Mouse (Mus musculus) megakaryocyte progenitor cell, adult 5-6 weeks (primary cell): ENCODE data around the gene Krtap10-10. TPM values are rescaled to one million over a fixed set of nuclear protein-coding genes. Genes with fewer than 3 reads are reported as not detected.
"Not testable (repeated sequence)": the region's sequence is repeated elsewhere in the genome, so short reads cannot be mapped to it uniquely, and the experiment has no call there.

Experiments used
- ATAC-seq: replicated peaks from 2 replicates; pipeline ENCODE4 v1.8.0; 2016; ENCODE audit warnings: mild to moderate bottlenecking, moderate TSS enrichment, inconsistent platforms; ENCODE audit not compliant: poor library complexity
- total RNA-seq, 2 experiments: library from RNA; stranded (forward) in 1 of 2; stranded (reverse) in 1 of 2; fragments of 157-497, 149-512 nt in 1 of 2; fragments of 200-1000 nt in 1 of 2; gene quantifications; 2 replicates each; pipeline versions ENCODE4 v1.2.3 to v1.2.4; 2015 to 2017

The Krtap10-10 gene
- not detected in 2 replicates for total RNA-seq (2015)
- not detected in 2 replicates for total RNA-seq (2017)

DNA sequence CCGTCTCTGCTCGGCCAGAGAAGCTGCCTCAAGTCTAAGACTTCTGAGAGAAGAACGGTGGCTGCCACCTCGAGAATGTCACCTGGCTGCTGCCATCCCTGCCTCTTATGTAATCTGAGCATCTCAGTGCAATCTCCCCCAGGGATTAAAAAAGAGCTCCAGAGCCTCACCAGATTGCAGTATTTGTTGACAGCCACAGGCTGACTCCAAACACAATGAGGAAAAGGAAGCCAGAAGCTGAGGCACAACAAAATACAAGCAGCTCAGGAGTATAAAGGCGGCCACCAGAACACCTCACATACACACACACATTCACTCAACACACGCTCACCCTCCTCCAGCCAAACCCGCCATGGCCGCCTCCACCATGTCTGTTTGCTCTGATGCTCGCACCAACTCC is at the start of gene Krtap10-10:
Gene Krtap10-10 (plus strand): TSS at position 301 of the 400 bp plus-strand sequence.
- no peak for ATAC-seq

DNA sequence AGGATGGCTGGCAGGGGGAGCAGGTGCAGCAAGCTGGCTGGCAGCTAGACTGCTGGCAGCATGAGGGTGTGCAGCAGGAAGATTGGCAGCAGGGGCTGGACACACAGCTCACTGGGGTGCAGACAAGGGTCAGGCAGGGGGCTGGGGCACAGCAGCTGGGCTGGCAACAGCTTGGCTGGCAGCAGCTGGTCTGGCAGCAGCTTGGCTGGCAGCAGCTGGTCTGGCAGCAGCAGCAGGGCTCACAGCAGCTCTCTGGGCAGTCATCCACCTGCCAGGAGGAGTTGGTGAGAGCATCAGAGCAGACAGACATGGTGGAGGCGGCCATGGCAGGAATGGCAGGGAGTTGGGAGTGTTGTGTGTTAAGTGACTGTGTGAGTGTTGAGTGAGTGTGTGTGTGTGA is 47.9 kb upstream of the Krtap10-10 start, which contains the start of gene Gm7137:
Gene Gm7137 (minus strand): TSS at position 325 of the 400 bp plus-strand sequence.
- ATAC-seq: not testable (repeated sequence)

DNA sequence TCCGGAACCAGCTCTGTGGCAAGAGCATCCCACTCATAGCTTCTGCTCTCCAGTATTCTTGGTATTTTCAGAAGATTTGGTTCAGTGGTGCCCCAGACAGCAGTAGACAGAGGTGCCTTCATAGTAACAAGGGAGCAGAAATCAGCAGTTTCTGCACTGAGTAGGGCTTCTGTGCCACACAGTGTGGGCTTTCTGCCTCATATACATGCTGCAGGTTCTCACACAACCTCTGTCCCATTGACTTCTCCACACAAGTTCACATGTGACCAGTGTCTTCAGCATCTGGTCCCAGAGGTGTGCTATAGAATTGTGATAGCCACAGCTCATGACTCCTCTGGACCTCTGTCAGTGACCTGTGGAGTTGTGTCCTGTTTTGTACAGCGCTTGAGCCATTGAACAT is 47.1 kb upstream of the Krtap10-10 start:
- ATAC-seq: no peak

DNA sequence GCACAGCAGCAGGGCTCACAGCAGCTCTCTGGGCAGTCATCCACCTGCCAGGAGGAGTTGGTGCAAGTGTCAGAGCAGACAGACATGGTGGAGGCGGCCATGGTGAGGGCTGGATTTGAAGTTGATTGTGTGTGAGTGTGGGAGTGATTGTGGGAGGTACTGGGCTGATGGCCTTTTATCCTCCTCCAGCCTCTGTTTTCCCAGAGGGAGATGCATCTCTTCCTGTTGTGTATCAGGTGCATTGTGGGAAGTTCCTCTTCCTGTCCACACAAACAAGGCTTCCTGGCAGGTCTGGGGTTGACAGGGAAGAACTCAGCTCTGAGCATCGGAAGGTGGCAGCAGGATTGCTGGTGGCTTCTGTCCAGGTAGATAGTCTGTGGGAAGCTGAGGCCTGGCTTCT is 40.8 kb upstream of the Krtap10-10 start, which contains the start of gene Gm9639:
Gene Gm9639 (minus strand): TSS at position 101 of the 400 bp plus-strand sequence.
- no peak for ATAC-seq

DNA sequence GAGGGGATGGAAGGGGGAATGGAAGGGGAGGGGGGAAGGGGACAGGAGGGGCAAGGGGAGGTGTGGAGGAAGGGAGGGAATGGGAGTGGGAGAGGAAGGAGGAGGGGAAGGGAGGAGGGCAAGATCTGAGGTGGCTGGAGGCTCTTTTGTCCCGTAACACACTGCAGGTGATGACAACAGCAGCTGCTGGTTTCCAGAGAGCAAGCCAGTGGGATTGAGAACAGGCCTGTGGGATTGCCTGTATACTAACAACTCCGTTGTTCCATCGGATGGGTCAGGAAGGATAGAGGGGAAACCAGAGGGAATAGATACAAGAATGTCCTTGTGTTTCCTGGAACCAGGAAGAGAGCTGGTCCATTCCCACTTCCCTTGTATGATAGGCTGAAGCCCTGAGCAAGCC is 38.1 kb upstream of the Krtap10-10 start:
- ATAC-seq: no peak

DNA sequence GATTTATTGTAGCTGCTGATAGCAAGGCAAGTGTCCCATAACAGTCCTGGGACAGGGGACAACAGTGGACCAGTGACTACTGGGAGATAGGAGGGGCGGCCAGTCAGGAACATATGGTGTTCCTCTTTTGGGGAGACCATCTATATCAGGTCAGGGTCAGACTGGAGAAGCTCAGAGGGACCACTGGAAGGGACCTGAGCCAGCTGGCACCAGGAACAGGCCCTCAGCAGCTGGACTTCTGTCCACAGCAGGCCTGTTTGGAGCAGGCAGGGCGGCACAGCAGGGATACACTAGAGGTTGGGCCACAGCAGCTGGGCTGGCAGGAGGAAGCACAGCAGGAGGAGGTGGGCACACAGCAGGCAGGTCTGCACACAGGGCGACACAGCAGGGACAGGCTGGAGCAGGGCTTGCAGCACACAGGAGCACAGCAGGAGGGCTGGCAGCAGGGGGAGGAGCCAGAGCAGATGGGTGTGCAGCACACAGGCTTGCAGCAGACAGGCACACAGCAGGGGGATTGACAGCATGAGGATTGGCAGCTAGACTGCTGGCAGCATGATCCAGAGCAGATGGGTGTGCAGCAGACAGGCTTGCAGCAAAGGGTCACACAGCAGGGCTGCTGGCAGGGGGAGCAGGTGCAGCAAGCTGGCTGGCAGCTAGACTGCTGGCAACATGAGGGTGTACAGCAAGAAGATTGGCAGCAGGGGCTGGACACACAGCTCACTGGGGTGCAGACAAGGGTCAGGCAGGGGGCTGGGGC is 37.4 kb upstream of the Krtap10-10 start:
- ATAC-seq: not testable (repeated sequence)

DNA sequence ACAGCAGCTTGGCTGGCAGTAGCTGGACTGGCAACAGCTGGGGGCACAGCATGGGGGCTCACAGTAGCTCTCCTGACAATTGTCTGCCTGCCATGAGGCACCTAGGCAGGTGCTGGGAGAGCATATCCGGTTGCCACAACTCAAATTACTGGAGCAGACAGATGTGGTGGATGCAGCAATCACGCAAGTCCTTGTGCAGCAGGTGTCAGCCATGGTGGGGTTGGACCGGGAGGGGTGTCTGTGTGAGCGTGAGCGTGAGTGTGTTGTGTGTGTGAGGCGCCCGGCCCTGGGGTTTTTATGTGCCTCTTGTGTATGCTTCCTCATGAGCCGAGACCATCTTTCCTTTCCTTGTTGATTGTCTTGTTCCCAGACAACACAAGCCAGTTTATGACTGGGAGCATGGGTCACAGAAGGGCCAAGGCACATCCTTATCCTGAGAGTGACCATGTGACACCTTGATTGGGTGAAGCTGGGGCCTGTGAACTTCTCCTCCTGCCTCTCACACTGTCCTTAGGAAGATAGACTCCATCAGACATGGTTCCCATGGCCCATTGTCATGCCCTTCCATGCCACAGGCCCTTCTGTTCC is 36.7 kb upstream of the Krtap10-10 start, which contains the start of gene Gm19668:
Gene Gm19668 (minus strand): TSS at position 213 of the 588 bp plus-strand sequence.
- ATAC-seq: no peak

DNA sequence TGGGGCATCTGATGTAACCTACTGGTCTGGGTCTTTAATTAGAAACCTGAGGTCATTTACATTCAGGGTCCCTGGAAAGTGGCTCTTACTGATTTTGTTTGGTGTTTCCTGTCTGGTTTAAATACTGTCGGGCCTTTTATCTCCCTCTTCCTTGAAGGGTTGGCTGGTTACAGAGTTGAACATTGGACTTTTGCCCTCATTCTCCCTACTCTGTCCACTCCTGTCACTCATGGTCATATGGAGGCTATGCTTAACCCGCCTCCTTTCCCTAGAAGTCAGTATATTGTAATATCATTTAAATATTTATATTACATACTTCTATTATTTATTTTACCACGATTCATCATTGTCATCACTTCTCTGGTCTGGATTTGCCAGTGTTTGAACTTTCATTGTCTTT is 31.7 kb upstream of the Krtap10-10 start:
- no peak for ATAC-seq

DNA sequence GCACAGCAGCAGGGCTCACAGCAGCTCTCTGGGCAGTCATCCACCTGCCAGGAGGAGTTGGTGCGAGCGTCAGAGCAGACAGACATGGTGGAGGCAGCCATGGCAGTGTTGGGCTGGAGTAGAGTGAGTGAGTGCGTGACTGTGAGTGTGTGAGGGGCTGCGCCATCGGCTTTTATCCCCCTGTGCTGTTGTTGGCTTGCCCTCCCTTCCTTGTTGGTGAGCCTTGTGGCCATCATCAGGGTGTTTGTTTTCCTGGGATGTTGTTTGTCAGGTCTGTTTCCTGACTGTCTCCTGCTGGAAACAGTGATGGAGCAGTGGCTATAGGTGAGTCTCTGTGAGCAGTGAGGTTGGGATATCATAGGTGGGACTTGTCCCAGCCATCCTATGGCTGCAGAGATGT is 24.0 kb upstream of the Krtap10-10 start, which contains the start of gene Gm9507:
Gene Gm9507 (minus strand): TSS at position 101 of the 400 bp plus-strand sequence.
- no peak for ATAC-seq

DNA sequence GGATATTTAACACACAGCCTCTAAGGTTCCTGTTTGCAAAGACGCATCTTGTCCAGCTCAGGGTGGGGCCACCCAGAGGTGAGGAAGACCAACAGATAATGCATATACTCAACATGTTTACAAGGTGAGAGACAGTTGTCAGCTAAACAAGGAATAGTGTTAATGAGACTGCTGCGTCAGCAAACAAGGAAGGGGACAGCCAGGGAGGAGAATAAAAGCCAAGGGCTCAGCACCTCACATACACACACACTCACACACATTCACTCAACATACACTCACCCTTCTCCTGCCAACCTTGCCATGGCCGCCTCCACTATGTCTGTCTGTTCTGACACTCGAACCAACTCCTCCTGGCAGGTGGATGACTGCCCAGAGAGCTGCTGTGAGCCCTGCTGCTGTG is 21.4 kb upstream of the Krtap10-10 start, which contains the start of gene Gm2696:
Gene Gm2696 (plus strand): TSS at position 301 of the 400 bp plus-strand sequence.
- ATAC-seq: no peak

DNA sequence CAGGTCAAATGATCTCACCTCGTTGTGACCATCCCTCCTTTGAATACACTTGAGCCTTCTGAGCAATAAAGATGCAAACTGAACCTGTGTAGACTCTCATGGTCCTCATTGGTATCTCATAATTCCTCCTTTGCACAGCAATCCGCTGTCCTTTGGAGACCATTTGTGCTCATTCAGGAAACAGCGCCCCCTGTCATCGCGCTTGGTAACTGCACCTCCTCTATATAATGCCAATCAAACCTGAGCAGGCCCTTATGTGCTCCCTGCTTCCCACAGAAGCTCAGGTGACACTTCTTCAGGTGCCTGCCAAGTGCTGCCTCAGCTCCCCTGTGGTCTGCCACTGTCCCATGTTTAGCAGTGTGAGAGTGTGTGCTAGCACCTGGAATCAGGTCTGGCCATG is 20.2 kb upstream of the Krtap10-10 start:
- 0 out of 2 replicates have a peak, but pooled peaks have one; percentile 37 for ATAC-seq

DNA sequence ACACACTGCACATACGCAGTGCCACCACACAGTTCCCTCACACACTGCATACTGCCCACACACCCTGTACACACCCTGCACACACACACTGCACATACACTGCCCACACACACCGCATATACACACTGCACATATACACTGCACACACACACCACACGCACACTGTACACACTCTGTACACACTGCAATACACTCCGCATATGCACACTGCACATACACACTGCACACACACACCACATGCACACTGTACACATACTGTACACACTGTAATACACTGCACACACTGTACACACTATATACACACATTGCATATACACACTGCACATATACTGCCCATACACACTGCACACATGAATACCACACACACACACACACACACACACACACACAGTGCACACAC is 17.2 kb upstream of the Krtap10-10 start:
- no peak for ATAC-seq

DNA sequence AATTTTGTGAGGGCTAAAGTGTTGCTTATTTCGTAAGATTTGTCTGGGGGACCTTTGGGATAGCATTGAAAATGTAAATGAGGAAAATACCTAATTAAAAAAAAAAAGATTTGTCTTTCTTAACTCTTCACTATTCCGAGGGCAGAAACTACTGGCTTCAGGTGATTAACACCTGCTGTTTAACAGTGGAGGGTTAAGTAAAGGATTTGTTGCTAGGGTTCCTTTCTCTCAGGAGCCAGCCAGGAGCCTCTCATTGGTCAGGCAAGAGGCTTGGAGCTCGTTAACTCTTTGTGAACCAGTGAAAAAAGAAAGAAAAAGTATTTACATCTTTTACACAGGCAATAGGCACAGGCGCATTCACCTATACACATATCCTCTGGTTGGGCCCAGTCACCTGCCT is 16.5 kb upstream of the Krtap10-10 start:
- ATAC-seq: no peak

DNA sequence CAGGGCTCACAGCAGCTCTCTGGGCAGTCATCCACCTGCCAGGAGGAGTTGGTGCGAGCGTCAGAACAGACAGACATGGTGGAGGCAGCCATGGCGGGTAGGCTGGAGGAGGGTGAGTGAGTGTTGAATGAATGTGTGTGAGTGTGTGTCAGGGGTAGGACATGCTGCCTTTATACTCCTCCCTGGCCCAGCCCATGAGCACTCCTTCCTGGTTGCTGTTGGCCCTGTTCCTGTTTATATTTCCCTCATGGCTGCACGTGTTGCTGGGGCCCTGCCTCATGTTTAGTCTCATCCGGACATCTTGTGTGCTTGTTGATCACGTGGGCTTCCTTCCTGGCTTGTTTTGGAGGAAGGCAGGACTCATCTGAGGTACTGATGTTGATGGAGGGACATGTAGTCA is 8.8 kb upstream of the Krtap10-10 start, which contains the start of gene Krtap10-4:
Gene Krtap10-4 (minus strand): TSS at position 145 of the 400 bp plus-strand sequence.
- no peak for ATAC-seq

DNA sequence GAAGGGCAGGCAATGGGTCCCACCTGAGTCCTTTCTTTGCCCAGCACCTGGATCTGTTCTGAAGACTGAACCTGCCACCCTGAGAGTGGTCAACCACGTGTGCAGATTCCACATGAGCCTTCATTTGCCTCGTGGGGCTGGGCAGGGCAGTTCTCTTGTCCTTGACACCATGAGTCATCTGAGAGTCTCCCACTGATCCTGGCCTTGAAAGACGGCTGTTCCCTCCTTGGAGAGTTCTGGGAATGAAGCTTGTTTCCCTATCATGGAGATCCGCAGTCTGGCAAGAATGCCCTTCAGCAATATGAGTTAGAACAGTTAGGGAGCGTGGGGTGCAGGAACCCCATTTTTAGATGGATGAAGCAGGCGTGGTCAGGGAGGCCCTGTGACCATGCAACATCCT is 3.3 kb downstream of the Krtap10-10 start:
- no peak for ATAC-seq

DNA sequence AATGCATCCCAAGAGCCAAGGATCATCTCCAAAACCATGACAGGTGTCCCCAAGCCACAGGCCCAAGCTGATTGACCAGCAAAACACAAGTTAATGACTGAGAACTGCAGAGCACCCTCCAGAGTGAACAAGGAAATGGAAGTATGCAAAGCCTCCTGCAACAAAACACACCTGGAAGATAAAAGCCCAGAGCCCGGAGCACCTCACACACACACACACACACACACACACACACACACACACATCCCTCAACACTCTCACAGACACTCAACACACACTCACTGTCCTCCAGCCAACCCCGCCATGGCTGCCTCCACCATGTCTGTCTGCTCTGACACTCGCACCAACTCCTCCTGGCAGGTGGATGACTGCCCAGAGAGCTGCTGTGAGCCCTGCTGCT is 10.8 kb downstream of the Krtap10-10 start, which contains the start of gene Gm36176:
Gene Gm36176 (plus strand): TSS at position 301 of the 400 bp plus-strand sequence.
- ATAC-seq: no peak

DNA sequence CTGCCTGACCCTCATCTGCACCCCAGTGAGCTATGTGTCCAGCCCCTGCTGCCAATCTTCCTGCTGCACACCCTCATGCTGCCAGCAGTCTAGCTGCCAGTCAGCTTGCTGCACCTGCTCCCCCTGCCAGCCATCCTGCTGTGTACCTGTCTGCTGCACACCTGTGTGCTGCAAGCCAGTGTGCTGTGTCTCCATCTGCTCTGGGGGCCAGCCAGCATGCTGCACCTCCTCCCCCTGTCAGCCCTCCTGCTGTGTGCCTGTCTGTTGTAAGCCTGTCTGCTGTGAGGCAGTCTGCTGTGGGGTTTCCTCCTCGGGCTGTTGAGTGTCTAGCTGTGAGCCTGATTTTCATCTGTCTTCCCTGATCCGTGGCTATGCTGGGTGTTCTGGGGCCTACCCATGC is 11.2 kb downstream of the Krtap10-10 start:
- ATAC-seq: no peak

DNA sequence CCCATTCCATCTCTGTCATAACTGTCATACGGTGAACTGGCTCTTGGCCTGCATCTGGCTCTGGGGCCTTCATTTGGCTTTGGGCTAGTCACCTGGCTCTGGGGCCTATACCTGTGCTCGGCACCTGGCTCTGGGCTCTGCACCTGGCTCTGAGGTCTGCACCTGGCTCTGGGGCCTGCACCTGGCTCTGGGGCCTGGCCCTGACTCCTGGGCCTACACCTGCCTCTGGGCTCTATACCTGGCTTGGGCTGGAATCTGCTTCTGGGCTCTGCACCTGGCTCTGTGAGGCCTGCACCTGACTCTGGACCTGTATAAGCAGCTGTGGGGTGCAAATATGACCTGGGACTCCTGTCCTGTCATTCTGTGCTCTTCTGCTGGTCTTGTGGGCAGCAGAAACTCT is 11.8 kb downstream of the Krtap10-10 start:
- ATAC-seq: no peak

DNA sequence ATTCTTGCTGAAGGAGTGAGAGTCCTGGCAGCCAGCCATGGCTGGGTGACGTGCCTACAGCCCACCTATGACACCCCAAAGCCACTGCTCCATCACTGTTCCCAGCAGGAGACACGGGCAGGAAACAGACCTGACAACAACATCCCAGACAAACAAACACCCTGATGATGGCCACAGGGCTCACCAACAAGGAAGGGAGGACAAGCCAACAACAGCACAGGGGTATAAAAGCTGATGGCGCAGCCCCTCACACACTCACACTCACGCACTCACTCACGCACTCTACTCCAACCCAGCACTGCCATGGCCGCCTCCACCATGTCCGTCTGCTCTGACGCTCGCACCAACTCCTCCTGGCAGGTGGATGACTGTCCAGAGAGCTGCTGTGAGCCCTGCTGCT is 16.8 kb downstream of the Krtap10-10 start, which contains the start of gene Gm10318:
Gene Gm10318 (plus strand): TSS at position 301 of the 400 bp plus-strand sequence.
- no peak for ATAC-seq

DNA sequence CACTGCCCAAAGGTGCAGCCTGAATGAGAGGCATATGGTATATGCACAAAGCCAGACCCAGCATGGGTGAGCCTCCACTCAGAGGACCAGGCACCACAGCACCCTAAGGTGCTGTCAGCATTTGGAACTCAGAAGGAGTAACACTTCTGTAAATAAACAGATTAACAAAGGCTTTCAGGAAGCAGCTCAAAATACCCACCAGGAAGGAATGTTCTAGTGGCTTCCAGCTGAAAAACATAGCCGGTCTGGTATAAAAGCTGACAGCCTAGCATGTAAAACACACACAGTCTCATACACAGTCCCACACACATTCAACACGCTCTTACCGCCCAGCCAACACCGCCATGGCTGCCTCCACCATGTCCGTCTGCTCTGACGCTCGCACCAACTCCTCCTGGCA is 25.9 kb downstream of the Krtap10-10 start, which contains the start of gene Gm3285:
Gene Gm3285 (plus strand): TSS at position 301 of the 400 bp plus-strand sequence.
- no peak for ATAC-seq

DNA sequence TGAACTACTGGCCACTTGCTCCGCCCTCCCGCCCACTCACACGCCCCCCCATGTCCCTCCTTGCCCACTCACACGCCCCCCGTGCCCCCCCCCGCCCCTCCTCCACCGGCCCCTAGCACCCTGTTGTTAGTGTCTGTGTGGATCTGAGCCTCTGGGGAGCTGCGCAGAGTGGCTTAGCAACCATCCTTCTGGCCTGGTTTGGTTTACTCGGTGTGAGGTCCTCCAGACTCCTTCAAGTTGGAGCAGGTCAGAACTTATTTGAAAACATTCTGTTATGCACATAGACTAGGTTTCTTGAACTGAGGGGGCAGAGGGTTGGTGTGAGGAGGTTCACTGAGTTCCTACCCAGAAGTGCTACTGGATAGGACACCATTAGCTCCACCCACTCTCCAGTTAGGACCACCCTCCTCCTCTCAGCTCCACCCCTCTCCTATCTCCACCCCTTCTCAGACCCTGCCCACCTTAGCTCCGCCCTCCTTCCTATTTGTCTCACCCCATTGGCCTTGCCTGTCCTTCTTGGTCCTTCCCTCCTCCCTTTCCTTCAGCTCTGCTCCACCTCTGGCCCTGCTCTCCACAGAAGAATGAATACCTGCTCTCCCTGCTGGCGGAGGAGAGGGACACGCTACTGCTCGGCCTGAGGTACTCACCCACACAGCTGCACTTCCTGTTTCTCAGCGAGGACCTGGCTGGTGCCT is 28.5 kb downstream of the Krtap10-10 start:
- ATAC-seq: peak; percentile 98
